Mouse (Mus musculus) embryo, embryonic 11.5 days (tissue): ENCODE results near the gene Samd1.
"Not testable (repeated sequence)": the region's sequence is repeated elsewhere in the genome, so short reads cannot be mapped to it uniquely, and the experiment has no call there.

ENCODE experiments used
- DNase-seq: peaks from one replicate; pipeline ENCODE4 v3.0.0-alpha.2; 2012; ENCODE audit warnings: low read depth, low spot score

The Samd1 gene

DNA sequence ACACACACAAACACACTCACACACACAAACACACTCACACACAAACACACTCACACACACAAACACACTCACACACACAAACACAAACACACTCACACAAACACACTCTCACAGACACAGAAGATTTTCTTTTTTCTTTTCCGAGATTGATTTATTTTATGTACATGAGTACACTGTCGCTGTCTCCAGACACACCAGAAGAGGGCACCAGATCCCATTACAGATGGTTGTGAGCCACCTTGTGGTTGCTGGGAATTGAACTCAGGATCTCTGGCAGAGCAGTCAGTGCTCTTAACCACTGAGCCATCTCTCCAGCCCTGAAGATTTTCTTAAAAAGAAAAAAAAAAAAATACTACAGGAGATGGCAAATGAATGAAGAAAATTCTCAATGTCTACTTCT is 14.2 kb upstream of the Samd1 start:
- not testable (repeated sequence) for DNase-seq

GRCm38 (mm10) chr8:83989243-83989642 is 8.2 kb upstream of the Samd1 start:
- no peak for DNase-seq

DNA sequence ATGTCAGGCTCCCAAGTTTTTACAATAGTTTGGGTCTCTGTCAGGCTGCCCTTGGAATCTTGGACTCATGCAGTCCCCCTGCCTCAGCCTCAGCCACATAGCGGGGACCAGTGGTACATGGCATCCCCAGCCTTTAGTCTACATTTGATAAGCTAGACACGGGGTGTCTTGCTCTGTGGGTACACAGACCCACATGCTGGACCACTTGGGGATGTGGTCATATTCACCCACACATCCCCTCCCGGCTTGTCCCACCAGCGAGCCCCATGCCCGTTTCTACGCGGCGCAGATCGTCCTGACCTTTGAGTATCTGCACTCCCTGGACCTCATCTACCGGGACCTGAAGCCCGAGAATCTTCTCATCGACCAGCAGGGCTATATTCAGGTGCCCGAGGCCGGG is 7.3 kb upstream of the Samd1 start:
- no peak for DNase-seq

DNA sequence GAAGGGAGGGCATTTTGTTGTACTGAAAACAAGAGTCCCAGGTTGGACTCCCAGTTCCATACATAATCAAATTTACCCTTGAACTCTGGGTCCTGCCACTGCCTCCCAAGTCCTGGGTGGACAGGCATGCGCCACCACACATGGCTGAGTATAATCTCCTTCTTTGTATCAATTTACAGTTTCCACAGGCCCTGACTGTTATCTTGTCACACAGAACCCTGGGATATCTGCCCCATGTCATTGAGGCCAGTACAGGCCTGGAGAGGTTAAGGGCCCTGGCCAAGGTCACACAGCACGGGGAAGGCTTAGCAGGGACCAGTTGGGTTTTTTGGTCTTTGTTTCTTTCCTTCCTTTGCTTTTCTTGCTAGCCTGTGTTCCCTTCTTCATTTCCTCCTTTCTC is 5.0 kb upstream of the Samd1 start:
- DNase-seq = no peak

- no peak for DNase-seq
Observed at GRCm38 (mm10) chr8:83994030-83994429, 3.4 kb upstream of the Samd1 start.

GRCm38 (mm10) chr8:83995973-83996372 is 1.5 kb upstream of the Samd1 start:
- DNase-seq = no peak

DNA sequence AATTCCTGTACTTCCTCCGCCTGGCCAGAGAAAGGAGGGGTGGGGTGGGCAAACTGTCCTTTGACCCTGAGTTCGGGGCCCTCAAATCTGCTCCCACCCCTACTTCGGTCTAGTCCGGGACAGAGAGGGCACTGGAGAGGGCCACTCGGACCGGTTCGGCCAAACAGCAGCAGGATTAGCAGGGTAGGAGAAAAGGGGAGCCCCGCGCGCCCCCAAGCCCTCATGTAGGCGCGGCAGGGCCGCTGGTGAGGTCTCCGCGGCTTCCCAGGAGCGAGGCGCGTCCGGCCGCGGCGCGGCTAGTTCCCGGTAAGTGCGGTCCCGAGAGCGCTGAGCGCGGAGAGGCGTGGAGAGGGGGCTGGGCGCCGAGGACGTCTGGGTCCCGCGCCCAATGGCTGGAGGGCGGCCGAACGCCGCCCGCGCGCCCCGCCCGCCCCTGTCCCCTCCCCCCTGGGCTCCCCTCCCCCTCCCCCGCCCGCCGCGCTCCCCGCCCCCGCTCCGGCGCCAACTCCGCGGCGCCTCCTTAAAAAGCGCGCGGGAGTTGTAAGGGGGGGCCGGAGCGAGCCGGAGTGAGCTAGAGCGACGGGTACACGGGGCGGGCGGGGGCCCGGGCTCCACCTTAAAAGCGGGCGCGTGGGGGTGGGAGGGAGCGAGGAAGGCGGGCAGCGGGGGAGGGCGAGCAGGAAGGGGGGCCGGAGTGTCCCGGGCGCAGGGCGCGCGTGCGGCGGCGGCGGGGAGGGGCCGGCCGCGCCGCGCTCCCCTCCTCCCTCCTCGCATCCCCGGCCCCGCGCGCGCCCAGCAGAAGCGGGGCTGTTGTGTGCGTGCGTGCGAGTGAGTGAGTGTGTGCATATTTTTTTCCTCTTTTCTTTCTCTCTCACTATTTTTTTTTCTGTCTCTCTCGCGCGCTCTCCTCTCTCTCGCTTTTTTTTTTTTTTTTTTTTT is 636 bp upstream of the Samd1 start:
- DNase-seq = peak; percentile 84

DNA sequence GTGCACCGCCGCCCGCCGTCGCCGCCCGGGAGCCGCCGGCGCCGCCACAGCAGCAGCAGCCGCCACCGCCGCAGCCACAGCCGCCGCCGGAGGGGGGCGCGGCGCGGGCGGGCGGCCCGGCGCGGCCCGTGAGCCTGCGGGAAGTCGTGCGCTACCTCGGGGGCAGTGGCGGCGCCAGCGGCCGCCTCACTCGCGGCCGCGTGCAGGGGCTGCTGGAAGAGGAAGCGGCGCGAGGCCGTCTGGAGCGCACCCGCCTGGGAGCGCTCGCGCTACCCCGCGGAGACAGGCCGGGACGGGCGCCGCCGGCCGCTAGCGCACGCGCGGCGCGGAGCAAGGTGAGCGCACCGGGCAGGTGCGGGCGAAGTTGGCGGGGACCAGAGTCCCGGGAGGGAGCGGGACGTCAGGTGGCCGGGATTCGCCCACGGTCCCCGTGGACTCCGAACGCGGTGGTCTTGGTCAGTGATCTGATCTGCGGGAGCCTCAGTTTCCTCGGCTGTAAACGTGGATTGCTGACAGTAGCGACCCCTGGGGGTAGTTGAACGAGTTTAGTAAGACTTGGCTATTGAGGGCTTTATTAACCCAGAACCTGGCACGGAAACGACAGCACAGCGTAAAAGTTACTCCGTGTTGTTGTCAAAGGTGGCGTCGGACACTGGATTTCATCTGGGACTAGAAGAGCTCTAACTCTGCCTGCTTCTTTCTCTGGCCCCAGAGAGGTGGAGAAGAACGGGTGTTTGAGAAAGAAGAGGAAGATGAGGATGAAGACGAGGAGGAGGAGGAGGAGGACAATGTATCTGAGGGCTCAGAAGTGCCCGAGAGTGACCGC is 972 bp downstream of the Samd1 start:
- DNase-seq = peak; percentile 54

DNA sequence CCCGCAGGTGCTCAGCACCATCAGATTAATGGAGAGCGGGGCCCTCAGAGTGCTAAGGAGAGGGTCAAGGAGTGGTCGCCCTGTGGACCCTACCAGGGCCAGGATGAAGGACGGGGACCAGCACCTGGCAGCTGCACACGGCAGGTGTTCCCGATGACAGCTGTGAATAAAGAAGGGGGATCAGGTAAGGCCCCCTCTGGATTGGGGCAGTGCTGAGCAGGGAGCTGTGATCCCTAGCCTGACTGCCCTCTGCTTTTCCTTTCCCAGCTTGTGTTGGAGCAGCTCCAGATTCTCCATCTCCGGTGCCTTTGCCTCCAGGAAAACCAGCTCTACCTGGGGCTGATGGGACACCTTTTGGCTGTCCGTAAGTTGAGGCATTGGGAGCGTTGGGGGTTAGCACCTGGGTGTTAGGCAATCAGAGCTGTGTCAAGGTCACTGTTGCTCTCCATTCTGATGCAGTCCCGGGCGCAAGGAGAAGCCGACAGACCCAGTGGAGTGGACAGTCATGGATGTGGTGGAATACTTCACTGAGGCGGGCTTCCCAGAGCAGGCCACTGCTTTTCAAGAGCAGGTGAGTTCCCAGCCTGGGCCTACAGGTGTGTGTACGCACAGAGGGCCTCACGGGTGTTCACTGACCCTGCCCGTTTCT is 1.7 kb downstream of the Samd1 start:
- no peak for DNase-seq

- no peak for DNase-seq
Observed at GRCm38 (mm10) chr8:83999825-84000224, 2.4 kb downstream of the Samd1 start.

DNA sequence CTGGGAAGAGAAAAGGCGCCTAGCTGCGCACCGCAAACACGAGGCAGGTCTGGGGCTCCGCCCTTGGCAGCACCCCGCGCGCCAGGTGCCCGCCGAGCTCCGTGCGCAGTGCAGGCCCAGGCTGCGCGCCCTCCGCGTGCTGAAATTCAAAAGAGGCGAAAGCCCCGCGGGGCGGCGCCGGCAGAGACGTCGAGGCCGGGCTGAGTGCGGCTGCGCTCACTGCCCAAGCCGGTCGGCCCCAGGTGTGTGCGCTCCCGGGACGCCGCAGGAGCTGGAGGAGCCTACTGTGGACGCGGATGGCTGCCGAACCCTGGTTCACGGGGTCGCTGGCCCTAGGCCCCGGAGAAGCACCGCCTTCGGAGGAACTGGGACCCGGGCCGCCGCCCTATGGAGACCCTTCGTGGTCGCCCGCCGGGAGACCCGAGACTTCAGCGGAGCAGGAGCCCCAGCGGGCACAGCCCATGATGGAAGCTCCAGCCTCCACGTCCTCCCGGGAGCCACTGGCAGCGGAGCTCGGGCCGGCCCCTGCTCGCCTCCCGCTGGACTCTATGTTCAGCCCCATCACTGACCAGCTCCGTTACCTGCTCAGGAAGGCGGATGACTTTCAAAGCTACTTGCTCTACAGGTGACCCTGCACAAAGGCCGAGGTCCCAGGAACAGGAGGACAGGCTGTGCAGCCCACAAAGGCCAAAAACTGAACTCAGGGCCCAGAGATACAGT is 4.0 kb downstream of the Samd1 start, which contains the start of gene 1700067K01Rik:
Gene 1700067K01Rik, plus strand, starts transcription at position 222 of the 720 bp plus-strand sequence.
- DNase-seq = no peak

DNA sequence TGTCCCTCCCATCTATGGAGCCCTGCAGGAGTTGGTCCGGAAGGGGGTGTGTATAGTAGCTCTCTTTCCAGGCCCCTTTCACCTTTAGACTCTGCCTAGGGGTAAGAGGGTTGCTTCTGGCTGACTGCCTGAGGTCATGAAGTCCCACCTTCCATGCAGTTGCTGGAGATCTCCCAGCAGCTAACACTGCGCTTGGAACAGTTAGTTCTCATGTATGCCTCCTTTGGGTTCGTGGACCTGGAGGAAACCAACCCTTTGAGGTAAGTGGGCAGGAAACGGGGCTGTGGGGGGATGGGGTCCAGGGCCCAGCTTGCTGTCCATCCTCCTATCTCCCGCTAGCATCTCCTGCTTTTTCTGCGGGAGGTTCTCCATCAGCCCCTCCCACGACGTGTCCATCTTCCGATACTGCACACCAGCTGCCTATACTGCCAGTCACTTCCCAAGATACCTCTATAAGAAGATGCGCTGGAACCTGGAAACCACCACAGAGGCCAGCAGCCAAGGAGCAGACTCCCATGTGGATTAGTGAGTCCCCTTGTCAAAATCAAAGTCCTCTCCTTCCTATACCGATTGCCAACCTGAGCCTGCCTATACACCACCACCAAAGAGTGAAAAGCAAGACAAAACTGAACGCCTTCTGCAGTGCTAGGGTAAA is 5.6 kb downstream of the Samd1 start:
- DNase-seq = no peak

DNA sequence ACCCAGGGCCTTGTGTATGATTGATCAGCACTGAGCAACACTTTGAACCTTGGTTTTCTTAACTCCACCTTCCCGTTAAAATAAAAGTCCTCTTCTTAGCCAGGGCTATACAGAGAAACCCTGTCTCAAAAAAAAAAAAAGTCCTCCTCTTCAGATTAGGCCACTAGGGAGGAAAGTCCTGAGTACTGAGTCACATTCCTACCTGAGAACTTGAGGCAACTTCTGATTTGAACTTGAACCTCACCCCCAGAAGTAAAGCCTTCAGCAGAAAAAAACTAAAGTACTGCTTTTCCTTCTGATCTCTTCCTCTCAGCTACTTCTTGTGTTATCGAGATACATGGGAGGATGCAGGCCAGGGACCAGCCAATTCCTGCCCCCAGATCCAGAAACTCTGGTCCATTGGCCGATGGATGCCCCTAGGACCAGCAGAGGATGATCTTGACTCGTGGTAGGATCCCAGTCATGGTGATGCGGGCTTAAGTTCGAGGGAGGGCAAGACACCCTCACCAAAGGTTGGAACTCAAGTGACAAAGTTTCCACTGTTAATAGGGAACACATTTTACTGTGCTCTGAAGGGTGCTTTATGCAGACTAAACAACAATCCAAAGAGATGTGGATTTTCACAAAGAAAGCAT is 6.3 kb downstream of the Samd1 start:
- no peak for DNase-seq

DNA sequence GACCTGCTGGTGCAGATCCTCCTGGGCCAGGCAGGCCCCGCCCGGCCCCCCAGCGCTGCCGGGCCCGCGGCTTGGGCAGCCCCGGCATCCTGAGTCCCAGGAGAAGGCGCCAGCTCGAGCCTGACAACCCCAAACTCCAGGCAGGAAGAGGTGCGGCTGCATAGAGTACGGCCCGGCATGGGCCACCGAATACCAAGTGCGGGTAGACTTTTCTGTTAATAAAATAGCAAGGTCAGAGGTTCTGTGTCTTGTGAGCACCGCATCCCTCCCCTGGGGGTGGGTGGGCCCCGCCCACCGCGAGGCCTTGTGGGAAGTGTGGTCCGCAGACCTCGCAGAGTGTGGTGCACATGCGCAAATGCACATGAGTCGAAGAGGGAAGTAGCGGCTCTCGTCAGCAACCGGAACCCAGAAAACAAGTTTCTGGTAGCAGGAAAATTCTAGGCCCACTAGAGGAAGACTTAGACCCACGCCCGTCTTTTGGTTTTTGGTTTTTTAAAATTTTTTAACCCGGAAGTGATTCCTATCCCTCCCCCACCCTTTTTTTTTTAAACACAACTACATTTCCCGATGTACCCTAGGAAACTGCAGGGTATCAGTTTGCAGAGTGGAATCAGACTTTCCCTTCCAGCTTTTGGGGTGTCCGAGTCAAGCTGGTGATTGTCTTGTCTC is 7.2 kb downstream of the Samd1 start:
- DNase-seq = peak; percentile 91

- DNase-seq = not testable (repeated sequence)
Observed at GRCm38 (mm10) chr8:84005502-84005901, 8.0 kb downstream of the Samd1 start.

- no peak for DNase-seq
Observed at GRCm38 (mm10) chr8:84008362-84008761, 10.9 kb downstream of the Samd1 start.

DNA sequence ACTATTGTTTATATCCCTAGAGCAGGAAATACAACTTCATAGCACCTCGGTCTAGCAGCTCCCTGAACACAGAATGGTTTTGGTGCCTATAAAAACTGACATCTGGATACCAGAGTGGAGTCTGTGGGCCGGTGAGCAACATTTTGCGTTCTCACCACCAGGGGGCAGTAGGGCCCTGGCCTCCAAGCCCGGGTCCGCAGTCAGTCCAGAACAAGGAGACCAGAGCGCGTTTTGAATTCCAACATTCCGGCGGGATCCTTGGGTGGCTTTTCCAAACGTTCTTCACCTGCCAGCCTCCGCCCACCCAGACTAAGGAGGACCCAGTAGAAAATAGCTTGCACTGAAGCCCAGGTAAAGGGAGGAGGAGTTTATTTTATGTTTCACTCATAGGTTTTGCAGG is 12.4 kb downstream of the Samd1 start:
- DNase-seq = peak; percentile 74

GRCm38 (mm10) chr8:84010625-84011611 is 13.4 kb downstream of the Samd1 start:
- no peak for DNase-seq
